Mouse (Mus musculus) testis, postnatal 14 days (tissue): ENCODE data around the gene Tmem45a.
"Not testable (repeated sequence)": the region's sequence is repeated elsewhere in the genome, so short reads cannot be mapped to it uniquely, and the experiment has no call there.

ENCODE experiments used
- DNase-seq: peaks from one replicate; pipeline ENCODE4 v3.0.0; 2021; ENCODE audit warnings: low spot score

Tmem45a gene

GRCm38 (mm10) chr16:56885824-56886615 lies at the start of gene Tmem45a:
TSS of gene Tmem45a (minus strand) at chr16:56886166.
- peak; percentile 81 for DNase-seq

- DNase-seq: no peak
Observed at GRCm38 (mm10) chr16:56928023-56928422, 42.1 kb upstream of the Tmem45a start, which contains the start of gene Lnp1. TSS of gene Lnp1 (minus strand) at chr16:56928061.

GRCm38 (mm10) chr16:56920102-56920657 lies 34.2 kb upstream of the Tmem45a start:
- no peak for DNase-seq

GRCm38 (mm10) chr16:56917230-56917629 lies 31.3 kb upstream of the Tmem45a start:
- no peak for DNase-seq

- no peak for DNase-seq
Observed at GRCm38 (mm10) chr16:56908986-56909385, 23.0 kb upstream of the Tmem45a start.

GRCm38 (mm10) chr16:56902206-56902605 lies 16.2 kb upstream of the Tmem45a start:
- not testable (repeated sequence) for DNase-seq

- no peak for DNase-seq
Observed at GRCm38 (mm10) chr16:56891583-56891982, 5.6 kb upstream of the Tmem45a start.

- DNase-seq: no peak
Observed at GRCm38 (mm10) chr16:56886616-56887116, 700 bp upstream of the Tmem45a start.

- no peak for DNase-seq
Observed at GRCm38 (mm10) chr16:56884811-56885210, 1.2 kb downstream of the Tmem45a start.

GRCm38 (mm10) chr16:56873410-56873809 lies 12.6 kb downstream of the Tmem45a start:
- DNase-seq: no peak

- DNase-seq: no peak
Observed at GRCm38 (mm10) chr16:56870458-56870857, 15.5 kb downstream of the Tmem45a start.

- no peak for DNase-seq
Observed at GRCm38 (mm10) chr16:56868361-56868760, 17.6 kb downstream of the Tmem45a start.

- DNase-seq: no peak
Observed at GRCm38 (mm10) chr16:56867591-56867990, 18.4 kb downstream of the Tmem45a start.

- DNase-seq: no peak
Observed at GRCm38 (mm10) chr16:56852841-56853587, 33.0 kb downstream of the Tmem45a start.

- DNase-seq: no peak
Observed at GRCm38 (mm10) chr16:56842988-56843387, 43.0 kb downstream of the Tmem45a start.

GRCm38 (mm10) chr16:56833312-56833711 lies 52.7 kb downstream of the Tmem45a start:
- no peak for DNase-seq

GRCm38 (mm10) chr16:56831986-56832385 lies 54.0 kb downstream of the Tmem45a start:
- DNase-seq: no peak

GRCm38 (mm10) chr16:56801370-56802109 lies 84.4 kb downstream of the Tmem45a start:
- DNase-seq: no peak

GRCm38 (mm10) chr16:56800946-56801345 lies 85.0 kb downstream of the Tmem45a start:
- no peak for DNase-seq

GRCm38 (mm10) chr16:56800469-56800868 lies 85.5 kb downstream of the Tmem45a start:
- DNase-seq: no peak

GRCm38 (mm10) chr16:56799541-56800029 lies 86.4 kb downstream of the Tmem45a start:
- no peak for DNase-seq

GRCm38 (mm10) chr16:56798873-56799272 lies 87.1 kb downstream of the Tmem45a start:
- DNase-seq: no peak
